ENCODE assay signal across 8 mouse cellular contexts in genomic region chr12:32637400-32638100, GRCm38 (mm10).
DNase-seq lines count a peak whose midpoint lies in the region; ATAC-seq lines count a peak whose summit lies in the region.

No protein-coding gene starts in this region.

- no peaks in the 10 kb centered on the region for H3K9me3 ChIP-seq in heart, embryonic 10.5 days
- H3K9me3 ChIP-seq in forebrain, embryonic 16.5 days (ENCODE audit: control insufficient read depth, low read length): no peaks in the 10 kb centered on the region
- no peaks in the 10 kb centered on the region for H3K9me3 ChIP-seq in limb, embryonic 11.5 days (ENCODE audit: control insufficient read depth, low read length)

- 0 out of 2 replicates have a peak overlapping the region, but pooled peaks have one; percentile 25 for H3K9ac ChIP-seq in forebrain, embryonic 16.5 days (replicated peaks; ENCODE audit: low read depth, low read length)
- no peak overlapping the region for H3K9ac ChIP-seq in limb, embryonic 11.5 days (ENCODE audit: low read length)

- 0 out of 2 replicates have a peak, but pooled peaks have one; percentile 43 for ATAC-seq in forebrain, embryonic 16.5 days
- no peak for ATAC-seq in limb, embryonic 11.5 days (ENCODE audit: insufficient number of reproducible peaks, low FRiP score, low TSS enrichment, low read depth)

- peak; percentile 41 to 78 for DNase-seq in heart, adult 18-20 months
- DNase-seq in heart, embryonic 10.5 days (ENCODE audit: low spot score): no peak
- peak; percentile 72 for DNase-seq in 3T3-L1 (ENCODE audit: low read depth, low spot score)
- DNase-seq in brain, adult 2 months (ENCODE audit: low read depth, low spot score): peak; percentile 82
- peak; percentile 25 for DNase-seq in limb, embryonic 11.5 days (ENCODE audit: low spot score)
- peak; percentile 30 for DNase-seq in retina, adult 2 months (ENCODE audit: low read depth, low spot score)
- no peak for DNase-seq in gastrocnemius, postnatal 25 days

- H3K4me1 ChIP-seq in heart, embryonic 10.5 days: no peaks in the 10 kb centered on the region
- H3K4me1 ChIP-seq in forebrain, embryonic 16.5 days (replicated peaks; ENCODE audit: control insufficient read depth, insufficient read depth, low read length): peaks cover 3% of the 10 kb centered on the region; the same call in 1 of the 2 replicates
- H3K4me1 ChIP-seq in limb, embryonic 11.5 days (ENCODE audit: control insufficient read depth, insufficient read depth, low read length): no peaks in the 10 kb centered on the region

- no peak overlapping the region for H3K27ac ChIP-seq in heart, embryonic 10.5 days
- H3K27ac ChIP-seq in forebrain, embryonic 16.5 days (ENCODE audit: low read length): no peak overlapping the region
- no peak overlapping the region for H3K27ac ChIP-seq in limb, embryonic 11.5 days (replicated peaks; ENCODE audit: low read depth, low read length)

- no peak overlapping the region for H3K4me2 ChIP-seq in forebrain, embryonic 16.5 days (ENCODE audit: low read length)
- no peak overlapping the region for H3K4me2 ChIP-seq in limb, embryonic 11.5 days (ENCODE audit: low read depth, severe bottlenecking)

- H3K4me3 ChIP-seq in heart, embryonic 10.5 days: no peak overlapping the region
- no peak overlapping the region for H3K4me3 ChIP-seq in forebrain, embryonic 16.5 days (replicated peaks; ENCODE audit: low read length)
- H3K4me3 ChIP-seq in limb, embryonic 11.5 days (ENCODE audit: low read depth, low read length): no peak overlapping the region

- WGBS in heart, embryonic 10.5 days: 6% methylated on average over 8 of the region's 8 CpGs
- WGBS in forebrain, embryonic 16.5 days: 1% methylated on average over 8 of the region's 8 CpGs
- 7% methylated on average over 8 of the region's 8 CpGs for WGBS in limb, embryonic 11.5 days

- H3K27me3 ChIP-seq in heart, embryonic 10.5 days (ENCODE audit: insufficient read depth, poor library complexity, severe bottlenecking): no peaks in the 10 kb centered on the region
- peaks cover 3% of the 10 kb centered on the region; the same call in 1 of the 2 replicates for H3K27me3 ChIP-seq in forebrain, embryonic 16.5 days (replicated peaks; ENCODE audit: control insufficient read depth, insufficient read depth, low read length)
- no peaks in the 10 kb centered on the region for H3K27me3 ChIP-seq in limb, embryonic 11.5 days (ENCODE audit: control insufficient read depth, insufficient read depth, low read length)

- H3K36me3 ChIP-seq in heart, embryonic 10.5 days: no peaks in the 10 kb centered on the region
- H3K36me3 ChIP-seq in forebrain, embryonic 16.5 days (ENCODE audit: control insufficient read depth, insufficient read depth): no peaks in the 10 kb centered on the region
- no peaks in the 10 kb centered on the region for H3K36me3 ChIP-seq in limb, embryonic 11.5 days (ENCODE audit: control insufficient read depth, insufficient read depth, low read length)

Comparison
In these comparisons a context has a peak if more than half of its experiments do, and no peak if none do; other contexts are left out.
1. DNase-seq: peak in heart, adult 18-20 months (2 of 2), 3T3-L1 (single experiment), brain, adult 2 months (single experiment), limb, embryonic 11.5 days (single experiment) and retina, adult 2 months (single experiment); none in heart, embryonic 10.5 days (single experiment) and gastrocnemius, postnatal 25 days (single experiment).